Mouse (Mus musculus): ENCODE results near the gene Stab2. TPM values are rescaled to one million over a fixed set of nuclear protein-coding genes. Genes with fewer than 3 reads are reported as not detected.

Gene Stab2
- total RNA-seq, 1 experiment, result 0.27 TPM

- DNase-seq (ENCODE audit: low read depth, low spot score), result peak; percentile 27
- no peak overlapping the region for H3K9ac ChIP-seq (ENCODE audit: insufficient read depth, low read depth, low read length, poor library complexity, severe bottlenecking)
- peak overlapping the region in 1 of 2 experiments; percentile 43; a peak in 1 of 4 replicates for H3K4me3 ChIP-seq (ENCODE audit: insufficient read depth in 1 of 2, low read depth in 1 of 2, low read length in 2 of 2, poor library complexity in 1 of 2, severe bottlenecking in 1 of 2)
- TF ChIP-seq ZNF384 (IDR thresholded peaks at IDR 0.05; ENCODE audit: low read depth, low read length), result no peak
- TF ChIP-seq CHD2 (IDR thresholded peaks at IDR 0.05; ENCODE audit: low read depth, low read length), result no peak
- TF ChIP-seq MAFK (IDR thresholded peaks at IDR 0.05; ENCODE audit: insufficient read depth, low read depth, low read length), result no peak
- TF ChIP-seq HCFC1 (IDR thresholded peaks at IDR 0.05; ENCODE audit: borderline replicate concordance, insufficient read depth, low read length), result no peak
- TF ChIP-seq ZC3H11A (IDR thresholded peaks at IDR 0.05; ENCODE audit: borderline replicate concordance, low read depth, low read length), result no peak
- no peaks in the 10 kb centered on the region for H3K9me3 ChIP-seq (ENCODE audit: control insufficient read depth, insufficient read depth, low read depth, low read length)
- H3K36me3 ChIP-seq (ENCODE audit: control insufficient read depth, insufficient read depth, low read length, poor library complexity, severe bottlenecking), result no peaks in the 10 kb centered on the region
- no peaks in the 10 kb centered on the region for H3K4me1 ChIP-seq (ENCODE audit: control insufficient read depth in 2 of 2, insufficient read depth in 2 of 2, low read length in 2 of 2, poor library complexity in 1 of 2)
- no peak overlapping the region for H3K27ac ChIP-seq (ENCODE audit: insufficient read depth, low read depth, low read length, poor library complexity, severe bottlenecking)
- in situ Hi-C loops (cut with MboI; ENCODE audit: low sequenced_read_pairs in 2 of 2, unreplicated experiment in 2 of 2), result no loop called here
These were observed 99.3 kb downstream of the Stab2 start for GRCm38 (mm10) chr10:86908562-86908961.

GRCm38 (mm10) chr10:86907043-86907442, 100.8 kb downstream of the Stab2 start:
- no peak overlapping the region for H3K27ac ChIP-seq (ENCODE audit: insufficient read depth, low read depth, low read length, poor library complexity, severe bottlenecking)
- DNase-seq (ENCODE audit: low read depth, low spot score), result no peak
- H3K9me3 ChIP-seq (ENCODE audit: control insufficient read depth, insufficient read depth, low read depth, low read length), result no peaks in the 10 kb centered on the region
- TF ChIP-seq ZNF384 (IDR thresholded peaks at IDR 0.05; ENCODE audit: low read depth, low read length), result no peak
- TF ChIP-seq ZC3H11A (IDR thresholded peaks at IDR 0.05; ENCODE audit: borderline replicate concordance, low read depth, low read length), result no peak
- TF ChIP-seq CHD2 (IDR thresholded peaks at IDR 0.05; ENCODE audit: low read depth, low read length), result no peak
- TF ChIP-seq MAFK (IDR thresholded peaks at IDR 0.05; ENCODE audit: insufficient read depth, low read depth, low read length), result no peak
- TF ChIP-seq HCFC1 (IDR thresholded peaks at IDR 0.05; ENCODE audit: borderline replicate concordance, insufficient read depth, low read length), result no peak
- H3K36me3 ChIP-seq (ENCODE audit: control insufficient read depth, insufficient read depth, low read length, poor library complexity, severe bottlenecking), result no peaks in the 10 kb centered on the region
- no peak overlapping the region for H3K9ac ChIP-seq (ENCODE audit: insufficient read depth, low read depth, low read length, poor library complexity, severe bottlenecking)
- H3K4me1 ChIP-seq (ENCODE audit: control insufficient read depth in 2 of 2, insufficient read depth in 2 of 2, low read length in 2 of 2, poor library complexity in 1 of 2), result no peaks in the 10 kb centered on the region
- no peak overlapping the region for H3K4me3 ChIP-seq (ENCODE audit: insufficient read depth in 1 of 2, low read depth in 1 of 2, low read length in 2 of 2, poor library complexity in 1 of 2, severe bottlenecking in 1 of 2)
- in situ Hi-C loops (cut with MboI; ENCODE audit: low sequenced_read_pairs in 2 of 2, unreplicated experiment in 2 of 2), result no loop called here

GRCm38 (mm10) chr10:86895531-86895930, 112.3 kb downstream of the Stab2 start:
- no peak overlapping the region for H3K27ac ChIP-seq (ENCODE audit: insufficient read depth, low read depth, low read length, poor library complexity, severe bottlenecking)
- DNase-seq (ENCODE audit: low read depth, low spot score), result no peak
- no peaks in the 10 kb centered on the region for H3K9me3 ChIP-seq (ENCODE audit: control insufficient read depth, insufficient read depth, low read depth, low read length)
- H3K4me3 ChIP-seq (ENCODE audit: insufficient read depth in 1 of 2, low read depth in 1 of 2, low read length in 2 of 2, poor library complexity in 1 of 2, severe bottlenecking in 1 of 2), result no peak overlapping the region
- no peaks in the 10 kb centered on the region for H3K36me3 ChIP-seq (ENCODE audit: control insufficient read depth, insufficient read depth, low read length, poor library complexity, severe bottlenecking)
- in situ Hi-C loops (cut with MboI; ENCODE audit: low sequenced_read_pairs in 2 of 2, unreplicated experiment in 2 of 2), result no loop called here
- H3K4me1 ChIP-seq (ENCODE audit: control insufficient read depth in 2 of 2, insufficient read depth in 2 of 2, low read length in 2 of 2, poor library complexity in 1 of 2), result no peaks in the 10 kb centered on the region
- no peak overlapping the region for H3K9ac ChIP-seq (ENCODE audit: insufficient read depth, low read depth, low read length, poor library complexity, severe bottlenecking)
- TF ChIP-seq MAFK (IDR thresholded peaks at IDR 0.05; ENCODE audit: insufficient read depth, low read depth, low read length) (no peak), ZNF384 (IDR thresholded peaks at IDR 0.05; ENCODE audit: low read depth, low read length) (no peak), ZC3H11A (IDR thresholded peaks at IDR 0.05; ENCODE audit: borderline replicate concordance, low read depth, low read length) (no peak), CHD2 (IDR thresholded peaks at IDR 0.05; ENCODE audit: low read depth, low read length) (no peak)

DNA sequence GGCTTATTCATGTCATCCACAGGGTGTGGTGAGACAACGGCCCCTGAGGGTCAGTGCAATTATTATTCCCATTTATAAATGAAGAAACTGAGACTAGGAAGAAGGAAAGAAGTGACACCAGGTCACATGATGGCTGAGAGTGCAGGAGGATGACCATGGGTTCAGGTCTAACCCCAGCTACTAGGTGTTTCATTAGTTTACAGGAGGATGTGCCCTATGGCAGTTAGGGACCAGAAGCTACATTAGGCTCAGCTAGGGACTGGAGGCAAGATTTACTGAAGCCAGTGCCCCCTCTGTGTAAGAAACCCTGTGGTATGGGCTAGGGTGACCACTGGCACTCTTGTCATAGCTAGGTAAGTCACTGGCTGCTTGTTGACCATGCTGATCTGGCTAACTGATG, 116.8 kb downstream of the Stab2 start:
- in situ Hi-C loops (cut with MboI; ENCODE audit: low sequenced_read_pairs in 2 of 2, unreplicated experiment in 2 of 2), result no loop called here

More for the DNA sequence above, 116.8 kb downstream of the Stab2 start:
- H3K36me3 ChIP-seq (ENCODE audit: control insufficient read depth, insufficient read depth, low read length, poor library complexity, severe bottlenecking), result no peaks in the 10 kb centered on the region
- no peak overlapping the region for H3K9ac ChIP-seq (ENCODE audit: insufficient read depth, low read depth, low read length, poor library complexity, severe bottlenecking)
- H3K27ac ChIP-seq (ENCODE audit: insufficient read depth, low read depth, low read length, poor library complexity, severe bottlenecking), result no peak overlapping the region
- no peak for TF ChIP-seq ZNF384 (IDR thresholded peaks at IDR 0.05; ENCODE audit: low read depth, low read length)
- TF ChIP-seq MAFK (IDR thresholded peaks at IDR 0.05; ENCODE audit: insufficient read depth, low read depth, low read length), result no peak
- TF ChIP-seq CHD2 (IDR thresholded peaks at IDR 0.05; ENCODE audit: low read depth, low read length), result no peak
- no peak for TF ChIP-seq ZC3H11A (IDR thresholded peaks at IDR 0.05; ENCODE audit: borderline replicate concordance, low read depth, low read length)
- TF ChIP-seq HCFC1 (IDR thresholded peaks at IDR 0.05; ENCODE audit: borderline replicate concordance, insufficient read depth, low read length), result no peak
- DNase-seq (ENCODE audit: low read depth, low spot score), result no peak
- H3K9me3 ChIP-seq (ENCODE audit: control insufficient read depth, insufficient read depth, low read depth, low read length), result no peaks in the 10 kb centered on the region
- H3K4me1 ChIP-seq (ENCODE audit: control insufficient read depth in 2 of 2, insufficient read depth in 2 of 2, low read length in 2 of 2, poor library complexity in 1 of 2), result no peaks in the 10 kb centered on the region
- H3K4me3 ChIP-seq (ENCODE audit: insufficient read depth in 1 of 2, low read depth in 1 of 2, low read length in 2 of 2, poor library complexity in 1 of 2, severe bottlenecking in 1 of 2), result no peak overlapping the region
